Mouse (Mus musculus): ENCODE data around the gene Acp6. TPM values are rescaled to one million over a fixed set of nuclear protein-coding genes. Genes with fewer than 3 reads are reported as not detected.

Acp6 gene
- polyA plus RNA-seq, 1 experiment from 2014 or later = 42.1 TPM

Other genes with a start within 250 kb of the Acp6 start
- gene Gja8, start 232.8 kb upstream of the Acp6 start, polyA plus RNA-seq (2014; fragmentation: Nextera tagmentation; extraction: Ambion mirVana) = 0.16 and 0.20 TPM in 2 replicates
- gene Bcl9, start 139.1 kb downstream of the Acp6 start, polyA plus RNA-seq (2014; fragmentation: Nextera tagmentation; extraction: Ambion mirVana) = 57.3 and 72.4 TPM in 2 replicates

Data from kidney, embryonic 14.5 days (tissue).